Comparison of ENCODE assay signal across 27 mouse cellular contexts in the genomic region with DNA sequence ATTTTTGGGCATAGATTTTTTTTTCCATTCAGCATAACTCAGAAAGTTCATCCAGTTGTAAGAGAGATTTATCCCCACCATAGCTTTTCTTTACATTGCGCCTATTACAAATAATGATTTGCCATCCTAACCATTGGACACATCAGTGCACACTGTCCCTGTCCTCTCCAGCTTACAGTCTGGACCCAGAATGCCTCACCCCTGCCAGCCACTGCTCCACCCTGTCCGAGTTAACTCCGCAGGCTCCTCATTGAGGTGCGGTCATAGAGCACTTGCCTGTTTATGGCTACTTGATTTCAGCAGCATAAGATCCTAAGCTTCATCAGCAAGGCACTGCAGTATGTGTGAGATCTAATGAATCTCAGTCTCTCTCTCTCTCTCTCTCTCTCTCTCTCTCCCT.
A peak's percentile ranks its signal among the peaks of the same experiment; 100 is the strongest.
DNase-seq lines count a peak whose midpoint lies in the region; ATAC-seq and TF ChIP-seq lines count a peak whose summit lies in the region.
"Had no signal": no experiment of that assay in that cellular context is flagged by ENCODE, and none has a peak within 500 bp of the region (broad histone marks: within the 10 kb centered on the region; RNA-seq: fewer than 3 reads in every experiment).

No protein-coding gene starts in this region.

- H3K9me3 ChIP-seq in heart, embryonic 13.5 days, result no peaks in the 10 kb centered on the region
- H3K9me3 ChIP-seq in heart, postnatal 0 days (replicated peaks; ENCODE audit: control insufficient read depth, low read length), result no peaks in the 10 kb centered on the region
- no peaks in the 10 kb centered on the region for H3K9me3 ChIP-seq in intestine, embryonic 16.5 days (ENCODE audit: control insufficient read depth, low read length)
- H3K9me3 ChIP-seq: embryonic facial prominence, embryonic 10.5 days; embryonic facial prominence, embryonic 13.5 days; forebrain, embryonic 12.5 days; forebrain, embryonic 15.5 days; heart, embryonic 10.5 days; hindbrain, embryonic 10.5 days; hindbrain, embryonic 13.5 days had no signal

- 84% methylated on average over 4 of the region's 4 CpGs for WGBS in heart, embryonic 13.5 days
- WGBS in heart, postnatal 0 days, result 87% methylated on average over 4 of the region's 4 CpGs
- 73% methylated on average over 4 of the region's 4 CpGs for WGBS in intestine, embryonic 16.5 days

- peaks cover 57% of the 10 kb centered on the region for H3K4me1 ChIP-seq in heart, embryonic 13.5 days
- H3K4me1 ChIP-seq in heart, postnatal 0 days (ENCODE audit: control insufficient read depth, insufficient read depth), result peaks cover 4% of the 10 kb centered on the region; the same call in 1 of the 2 replicates
- peaks cover 22% of the 10 kb centered on the region for H3K4me1 ChIP-seq in intestine, embryonic 16.5 days (ENCODE audit: control insufficient read depth, insufficient read depth, low read length)
- H3K4me1 ChIP-seq: forebrain, embryonic 12.5 days; forebrain, embryonic 15.5 days; hindbrain, embryonic 10.5 days; hindbrain, embryonic 13.5 days had no signal

- TF ChIP-seq EP300 in heart, postnatal 0 days (IDR thresholded peaks at IDR 0.05; ENCODE audit: low read depth), result no peak

- no peak overlapping the region for H3K4me3 ChIP-seq in heart, embryonic 13.5 days
- no peak overlapping the region for H3K4me3 ChIP-seq in heart, postnatal 0 days (ENCODE audit: low read depth, low read length)
- no peak overlapping the region for H3K4me3 ChIP-seq in intestine, embryonic 16.5 days (ENCODE audit: low read length)
- H3K4me3 ChIP-seq: embryonic facial prominence, embryonic 10.5 days; embryonic facial prominence, embryonic 13.5 days; erythroblast, embryonic 14.5 days; forebrain, embryonic 12.5 days; forebrain, embryonic 15.5 days; heart, embryonic 10.5 days; hindbrain, embryonic 10.5 days; hindbrain, embryonic 13.5 days had no signal

- peaks cover 45% of the 10 kb centered on the region for H3K36me3 ChIP-seq in heart, embryonic 13.5 days
- H3K36me3 ChIP-seq in heart, postnatal 0 days (replicated peaks; ENCODE audit: control insufficient read depth, insufficient read depth, low read length), result peaks cover 32% of the 10 kb centered on the region
- H3K36me3 ChIP-seq in intestine, embryonic 16.5 days (ENCODE audit: control insufficient read depth, insufficient read depth, low read length), result 0 out of 2 replicates have a peak, but pooled peaks cover 3% of the 10 kb centered on the region

- H3K9ac ChIP-seq in heart, embryonic 13.5 days, result no peak overlapping the region
- no peak overlapping the region for H3K9ac ChIP-seq in heart, postnatal 0 days (replicated peaks; ENCODE audit: low read depth, low read length)
- no peak overlapping the region for H3K9ac ChIP-seq in intestine, embryonic 16.5 days (ENCODE audit: low read depth, low read length)
- H3K9ac ChIP-seq: embryonic facial prominence, embryonic 13.5 days; forebrain, embryonic 12.5 days; forebrain, embryonic 15.5 days; hindbrain, embryonic 13.5 days had no signal

- no peak for TF ChIP-seq CTCF in heart, postnatal 0 days (IDR thresholded peaks at IDR 0.05; ENCODE audit: low read depth)

- DNase-seq in heart, adult 9 months (ENCODE audit: low spot score in 2 of 2), result no peak
- no peak for DNase-seq in heart, postnatal 0 days (ENCODE audit: low spot score)
- DNase-seq in heart, adult 8-10 months (ENCODE audit: low spot score), result no peak
- DNase-seq in cerebellum, adult 8-10 months, result no peak
- DNase-seq: adrenal gland, adult 2 months; adrenal gland, postnatal 14 days; cerebellum, adult 11 months; cerebellum, adult 2 months; cerebellum, postnatal 10 days; cerebellum, postnatal 36 days; embryo, embryonic 11 days; gastrocnemius, postnatal 25 days; heart, postnatal 10 days; kidney, adult 11 months; kidney, adult 8-10 months had no signal

- ATAC-seq in heart, embryonic 13.5 days (ENCODE audit: extremely low read depth, insufficient number of reproducible peaks, low FRiP score, low TSS enrichment), result no peak
- ATAC-seq in heart, postnatal 0 days (ENCODE audit: insufficient read depth, low read depth), result no peak
- 0 out of 2 replicates have a peak, but pooled peaks have one; percentile 38 for ATAC-seq in intestine, embryonic 16.5 days
- ATAC-seq: CD4-positive, CD25-positive, alpha-beta regulatory T cell, adult 4 months; forebrain, embryonic 15.5 days; hindbrain, embryonic 16.5 days had no signal

- peak overlapping the region; percentile 45; the same call in 1 of the 2 replicates for H3K27ac ChIP-seq in heart, embryonic 13.5 days (replicated peaks)
- H3K27ac ChIP-seq in heart, postnatal 0 days (ENCODE audit: low read depth), result peak overlapping the region; percentile 30; the same call in 1 of the 2 replicates
- H3K27ac ChIP-seq in intestine, embryonic 16.5 days (ENCODE audit: low read length), result no peak overlapping the region; the same call in 1 of the 2 replicates
- H3K27ac ChIP-seq: embryonic facial prominence, embryonic 10.5 days; embryonic facial prominence, embryonic 13.5 days; forebrain, embryonic 12.5 days; forebrain, embryonic 15.5 days; heart, embryonic 10.5 days; hindbrain, embryonic 10.5 days; hindbrain, embryonic 13.5 days had no signal

- no peak overlapping the region for H3K4me2 ChIP-seq in heart, embryonic 13.5 days
- no peak overlapping the region for H3K4me2 ChIP-seq in heart, postnatal 0 days (ENCODE audit: low read depth, low read length)
- no peak overlapping the region for H3K4me2 ChIP-seq in intestine, embryonic 16.5 days (ENCODE audit: low read depth, low read length)
- H3K4me2 ChIP-seq: embryonic facial prominence, embryonic 13.5 days; forebrain, embryonic 12.5 days; forebrain, embryonic 15.5 days; hindbrain, embryonic 13.5 days had no signal

- H3K27me3 ChIP-seq in heart, embryonic 13.5 days (replicated peaks), result no peaks in the 10 kb centered on the region
- no peaks in the 10 kb centered on the region for H3K27me3 ChIP-seq in heart, postnatal 0 days (ENCODE audit: control insufficient read depth, insufficient read depth, low read length)
- H3K27me3 ChIP-seq in intestine, embryonic 16.5 days (replicated peaks; ENCODE audit: control insufficient read depth, insufficient read depth, low read length), result no peaks in the 10 kb centered on the region
- H3K27me3 ChIP-seq: embryonic facial prominence, embryonic 13.5 days; forebrain, embryonic 12.5 days; forebrain, embryonic 15.5 days; hindbrain, embryonic 13.5 days had no signal
